Mouse (Mus musculus) retina, postnatal 1 day (tissue): ENCODE measurements at regions not wholly inside any gene's neighbourhood (a gene's known extent, or its start where the extent isn't known, plus 50 kb on each side); places are given as distances from the start of the nearest gene placed in this dataset.

ENCODE experiments used
- DNase-seq: peaks from one replicate; pipeline ENCODE4 v3.0.0-alpha.2; 2012

DNA sequence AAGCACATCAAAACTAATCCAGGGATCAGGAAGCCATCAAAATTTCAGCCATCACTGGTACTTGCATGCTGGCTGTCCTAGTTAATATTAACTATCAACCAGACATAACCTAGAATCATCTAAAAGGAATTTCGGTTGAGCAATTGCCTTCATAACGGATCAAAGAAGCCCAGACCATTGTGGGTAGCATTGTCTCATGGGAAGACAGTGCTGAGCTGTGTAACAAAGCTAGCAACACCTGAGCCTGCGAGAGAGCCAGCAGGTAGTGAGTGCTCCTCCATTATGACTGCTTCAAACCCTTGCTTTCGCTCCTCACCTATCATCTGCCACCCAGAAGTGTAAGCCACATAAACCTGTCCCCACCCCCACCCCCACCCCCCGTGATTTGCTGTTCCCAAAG lies 169.6 kb upstream of the Fat1 start:
- DNase-seq: no peak

DNA sequence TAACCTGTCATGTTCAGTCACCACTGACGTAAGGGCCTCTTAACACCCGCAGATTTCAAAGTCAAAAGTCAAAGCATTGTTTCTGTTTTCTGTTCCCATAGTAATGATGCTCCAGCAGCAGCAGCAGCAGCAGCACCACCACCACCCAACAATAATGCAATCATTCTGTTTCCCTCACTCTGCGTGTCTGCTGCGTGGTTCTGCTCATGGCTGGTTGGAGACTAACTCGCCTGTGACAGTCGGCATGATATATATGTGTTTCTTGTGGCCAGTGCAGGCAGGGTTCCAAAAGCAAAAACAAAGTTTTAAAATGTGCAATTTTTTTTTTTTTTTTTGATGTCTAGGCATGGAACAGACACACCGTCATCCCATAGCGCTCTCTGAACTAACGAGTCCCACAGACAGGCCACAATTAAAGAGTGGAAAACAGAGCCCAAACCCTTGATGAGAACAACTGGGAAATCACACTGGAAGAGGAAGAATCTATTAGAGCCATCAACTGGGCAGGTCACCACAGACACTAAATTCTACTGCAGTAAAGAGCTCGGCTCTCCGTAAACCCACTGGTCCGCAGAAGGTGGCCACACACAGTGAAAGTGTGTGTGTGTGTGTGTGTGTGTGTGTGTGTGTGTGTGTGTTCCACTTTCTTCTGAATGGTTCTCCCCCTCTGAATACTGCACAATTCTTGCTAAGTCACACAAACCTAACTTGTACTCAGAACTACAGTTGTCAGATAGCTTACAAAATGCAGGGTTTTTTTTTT lies 169.0 kb upstream of the Fat1 start:
- no peak for DNase-seq

DNA sequence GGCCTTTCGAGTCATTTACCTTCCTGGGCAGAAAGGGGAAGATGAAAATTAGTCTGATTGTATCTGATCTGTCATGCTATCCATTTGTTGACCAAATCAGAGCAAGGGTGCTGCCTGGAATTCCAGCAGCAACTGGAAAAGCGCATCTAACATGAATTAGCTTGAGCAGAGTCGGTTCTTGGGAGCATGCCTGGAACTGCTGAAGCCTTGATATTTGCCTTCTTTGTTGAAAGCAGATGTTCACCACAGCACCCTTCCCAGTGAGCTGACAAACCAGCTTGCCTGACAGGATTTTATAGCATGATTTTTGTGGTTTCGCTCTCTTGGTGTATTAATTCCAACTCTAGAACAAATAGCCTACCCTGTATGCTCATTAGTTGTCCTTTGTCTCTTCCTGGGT lies 168.0 kb upstream of the Fat1 start:
- no peak for DNase-seq

DNA sequence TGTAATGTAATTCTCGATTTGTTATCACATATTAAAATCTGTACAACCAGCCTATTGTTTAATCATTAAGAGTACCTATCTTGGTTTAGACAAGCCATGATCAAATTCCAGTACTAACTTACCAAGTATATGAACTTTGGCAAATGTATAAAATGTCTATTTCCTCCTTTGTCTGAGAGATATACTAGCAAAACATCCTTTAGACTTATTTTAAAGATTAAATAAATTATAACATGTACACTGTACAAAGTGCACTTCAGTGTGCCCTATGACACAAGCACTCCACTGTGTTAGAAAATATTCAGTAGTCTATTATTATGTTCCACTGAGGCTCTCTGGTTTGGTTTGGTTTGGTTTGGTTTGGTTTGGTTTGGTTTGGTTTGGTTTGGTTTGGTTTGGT lies 156.0 kb upstream of the Fat1 start:
- DNase-seq: no peak

DNA sequence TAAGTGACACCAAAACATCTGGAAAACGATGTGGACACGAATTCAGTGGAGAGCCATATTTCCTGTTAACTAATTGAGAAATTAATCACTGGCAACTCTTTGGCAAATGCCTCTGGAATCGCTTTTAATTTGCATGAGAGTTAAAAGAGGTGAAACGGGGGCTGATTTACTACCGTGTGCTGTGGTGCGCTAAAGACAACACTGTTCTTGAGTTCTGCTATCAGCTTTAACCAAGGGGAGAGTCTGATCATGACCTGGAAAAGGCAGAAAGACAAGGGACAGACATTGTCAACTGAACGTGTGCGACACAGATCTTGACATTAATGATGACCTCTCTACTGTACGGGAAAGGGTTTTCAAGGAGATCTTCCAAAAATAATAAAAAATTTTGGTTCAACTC lies 152.8 kb upstream of the Fat1 start:
- no peak for DNase-seq

DNA sequence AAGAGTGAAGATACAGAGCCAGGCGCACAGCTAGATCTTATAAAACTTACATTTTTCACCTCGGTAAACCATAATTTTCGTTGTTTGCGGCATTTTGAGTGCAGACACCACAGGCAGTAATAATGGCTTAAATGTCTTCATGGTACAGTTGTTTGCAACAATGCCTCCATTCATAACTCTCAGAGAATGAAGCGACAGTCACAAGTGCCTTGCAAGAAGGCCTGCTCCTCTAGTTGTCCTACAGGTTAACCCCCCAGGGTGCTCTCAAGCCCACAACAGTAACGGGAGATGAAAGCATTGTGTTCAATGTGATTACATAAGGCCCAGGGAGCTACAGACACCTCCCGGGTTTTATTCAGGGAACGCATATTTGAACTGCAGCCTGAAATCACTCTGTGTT lies 150.1 kb upstream of the Fat1 start:
- peak; percentile 84 for DNase-seq

DNA sequence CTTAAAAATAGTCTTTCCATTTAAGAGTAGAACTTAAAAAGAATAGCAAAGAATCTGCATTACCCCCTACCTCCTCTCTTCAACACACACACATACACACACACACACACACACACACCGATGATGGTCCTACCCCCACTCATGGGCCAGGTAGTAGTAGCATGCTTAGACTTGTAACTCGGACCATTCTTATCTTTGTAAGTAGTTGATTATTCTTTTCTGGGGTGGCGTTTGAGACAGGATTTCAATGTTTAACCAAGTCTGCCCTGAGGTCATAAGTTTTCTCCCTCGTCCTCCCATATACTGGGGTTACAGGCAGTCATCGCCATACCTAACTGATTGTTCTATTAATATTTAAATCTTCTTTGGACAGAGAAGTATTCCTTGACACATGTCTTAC lies 148.5 kb upstream of the Fat1 start:
- DNase-seq: no peak

DNA sequence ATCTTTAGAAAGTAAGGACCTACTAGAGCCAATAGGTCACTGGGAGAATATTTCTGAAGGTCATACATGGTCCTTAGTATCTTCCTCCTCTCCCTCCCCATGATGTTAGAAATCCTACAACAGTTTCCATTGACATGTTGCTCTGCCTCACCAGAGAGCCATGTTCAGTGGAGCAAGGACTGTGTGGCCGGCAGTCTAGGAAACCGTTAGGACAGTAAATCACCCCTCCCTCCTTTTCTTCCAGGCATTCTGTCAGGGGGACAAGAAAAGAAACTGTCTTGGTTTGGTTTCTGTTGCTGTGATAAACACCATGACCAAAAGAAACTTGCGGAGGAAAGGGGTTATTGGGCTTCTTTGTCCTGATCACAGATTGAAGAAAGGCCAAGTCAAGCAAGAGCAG lies 147.0 kb upstream of the Fat1 start:
- DNase-seq: no peak

DNA sequence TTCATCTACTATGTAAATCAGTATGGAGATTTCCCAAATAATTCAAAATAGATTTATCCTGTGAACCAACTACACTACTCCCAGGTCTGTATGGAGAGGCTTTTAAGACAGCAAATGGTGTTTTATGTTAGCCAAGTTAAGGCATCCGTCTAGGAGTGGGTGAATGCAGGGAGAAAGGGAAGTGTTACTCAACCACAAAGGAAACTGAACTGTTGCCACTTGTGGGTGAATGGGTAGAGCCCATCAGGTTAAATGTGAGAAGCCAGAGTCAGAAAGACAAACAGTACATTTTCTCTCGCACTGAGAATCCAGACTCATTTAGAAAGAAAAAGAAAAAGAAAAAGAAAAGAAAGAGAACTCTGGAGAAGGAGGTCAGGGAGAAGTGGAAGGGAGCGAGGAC lies 135.7 kb upstream of the Fat1 start:
- no peak for DNase-seq

DNA sequence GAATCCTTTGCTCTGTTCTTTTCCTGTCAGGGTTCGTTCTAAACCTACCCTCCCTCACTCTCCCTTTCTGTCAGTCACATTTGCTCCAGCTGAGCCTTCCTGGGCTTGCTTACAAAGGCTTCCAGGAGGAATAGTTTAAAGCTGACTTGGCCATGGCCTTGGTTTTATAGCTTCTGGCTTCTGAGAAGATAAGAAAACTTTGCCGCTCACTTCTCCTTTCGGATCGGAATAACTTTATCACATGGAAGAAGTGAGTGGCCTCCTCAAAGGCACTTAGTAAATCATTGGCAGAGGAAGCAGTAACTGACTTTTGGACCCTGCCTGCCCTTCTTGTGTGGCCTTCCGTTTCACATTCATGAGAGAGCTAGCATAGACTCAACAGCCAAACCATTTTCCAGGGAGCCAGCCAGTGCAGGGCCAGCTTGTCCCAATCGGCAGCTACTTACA lies 134.4 kb upstream of the Fat1 start:
- no peak for DNase-seq

DNA sequence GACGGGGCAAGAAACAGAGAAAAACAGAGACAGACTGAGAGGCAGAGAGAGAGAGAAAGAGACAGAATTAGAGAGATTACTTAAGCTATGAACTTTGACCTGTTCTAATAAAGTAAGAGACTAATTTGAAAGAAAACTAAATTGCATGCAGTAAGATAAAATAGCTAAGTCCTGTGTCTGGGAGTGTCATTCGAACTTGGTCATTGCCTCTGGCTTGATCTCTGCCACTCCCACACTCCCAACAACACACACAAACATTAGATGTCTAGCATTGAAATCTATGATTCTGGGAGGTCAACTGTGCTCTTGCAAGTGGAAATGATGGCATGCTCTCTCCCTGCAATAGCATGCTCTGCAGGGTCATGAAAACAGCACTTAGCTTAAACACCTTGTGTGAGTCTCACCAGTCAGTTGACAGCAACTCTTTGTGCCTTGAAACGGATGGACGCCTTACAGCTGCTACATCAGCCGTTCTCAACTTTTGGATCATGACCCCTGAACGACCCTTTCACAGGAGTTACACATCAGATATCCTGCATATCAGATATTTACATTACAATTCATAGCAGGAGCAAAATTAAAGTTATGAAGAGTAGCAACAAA lies 133.5 kb upstream of the Fat1 start:
- DNase-seq: no peak

DNA sequence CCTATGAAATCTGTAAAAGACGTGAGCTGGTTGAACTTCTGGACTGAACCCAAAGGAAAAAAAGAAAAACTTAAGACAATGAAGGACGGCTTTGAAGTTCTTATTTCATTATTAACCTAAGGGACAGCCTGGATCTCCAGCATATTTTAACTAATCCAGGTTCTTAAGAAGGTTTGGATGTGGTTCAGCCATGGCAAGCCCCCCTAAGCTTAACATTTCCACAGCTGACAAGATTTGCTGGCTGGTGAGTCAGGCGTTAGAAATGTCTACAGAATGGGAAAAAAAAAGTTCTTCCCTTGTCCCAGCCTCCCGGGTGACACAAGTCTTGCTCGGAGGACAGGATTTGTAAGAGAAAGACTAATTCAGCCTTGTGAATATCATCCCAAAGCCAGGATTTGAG lies 132.9 kb upstream of the Fat1 start:
- DNase-seq: no peak

DNA sequence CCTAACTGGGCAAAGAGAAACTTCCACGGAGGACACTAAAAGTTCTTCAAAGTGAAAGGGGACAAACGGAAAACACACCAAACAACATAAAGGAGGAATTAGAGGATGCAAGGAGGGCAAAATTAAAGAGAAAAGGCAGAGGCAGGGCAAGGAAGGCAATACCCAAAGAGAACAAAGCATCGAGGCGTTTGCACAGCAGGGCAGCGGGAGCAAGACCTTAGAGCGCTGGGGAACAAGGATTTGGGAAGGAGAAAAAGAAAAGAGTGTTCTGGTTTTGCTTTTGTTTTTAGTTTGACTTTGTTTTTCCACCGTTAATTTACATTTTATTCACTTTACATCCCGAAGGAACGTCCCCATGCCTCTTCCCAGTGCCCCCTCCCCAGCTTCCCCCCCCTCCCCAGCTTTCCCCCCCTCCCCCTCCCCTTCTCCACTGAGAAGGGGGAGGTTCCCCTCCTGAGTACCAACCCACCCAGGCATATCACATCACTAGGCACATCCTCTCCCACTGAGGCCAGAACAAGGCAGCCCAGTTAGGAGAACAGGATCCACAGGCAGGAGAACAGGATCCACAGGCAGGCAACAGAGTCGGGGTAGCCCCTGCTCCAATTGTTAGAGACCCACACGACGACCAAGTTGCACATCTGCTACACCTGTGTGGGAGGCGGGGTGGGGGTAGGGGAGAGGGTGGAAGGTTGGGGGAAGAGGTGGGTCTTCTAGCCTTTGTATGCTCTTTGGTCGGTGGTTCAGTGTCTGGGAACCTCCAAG lies 130.7 kb upstream of the Fat1 start:
- DNase-seq: no peak

DNA sequence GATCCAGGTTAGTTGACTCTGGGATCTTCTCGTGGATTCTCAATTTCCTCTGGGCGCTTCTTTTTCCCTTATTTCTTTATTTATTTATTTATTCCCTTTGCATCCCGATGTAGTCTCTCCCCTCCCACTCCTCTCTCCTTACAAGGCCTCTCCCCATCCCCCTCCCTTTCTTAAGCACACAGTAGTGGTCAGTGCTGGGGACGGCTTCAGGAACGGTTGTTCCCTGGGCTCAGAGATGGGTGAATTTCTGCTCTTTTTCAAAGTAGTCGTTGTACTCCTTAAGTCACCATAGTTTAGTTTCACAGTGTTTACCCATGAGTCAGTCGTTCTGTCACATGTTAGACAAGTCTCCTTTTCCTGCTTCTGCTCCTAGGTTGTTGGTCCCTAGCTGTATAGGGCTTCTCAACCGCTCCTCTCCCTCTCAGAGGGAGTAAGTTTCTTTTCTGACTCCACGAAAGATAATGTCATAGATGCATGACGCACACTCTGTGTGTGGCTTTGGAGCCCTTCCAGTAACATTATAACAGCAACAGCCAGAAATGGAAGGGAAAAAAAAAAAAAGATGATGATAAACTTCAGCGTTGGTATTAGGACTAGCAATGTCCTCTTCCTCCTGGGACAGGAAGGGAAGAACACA lies 129.9 kb upstream of the Fat1 start:
- DNase-seq: no peak

DNA sequence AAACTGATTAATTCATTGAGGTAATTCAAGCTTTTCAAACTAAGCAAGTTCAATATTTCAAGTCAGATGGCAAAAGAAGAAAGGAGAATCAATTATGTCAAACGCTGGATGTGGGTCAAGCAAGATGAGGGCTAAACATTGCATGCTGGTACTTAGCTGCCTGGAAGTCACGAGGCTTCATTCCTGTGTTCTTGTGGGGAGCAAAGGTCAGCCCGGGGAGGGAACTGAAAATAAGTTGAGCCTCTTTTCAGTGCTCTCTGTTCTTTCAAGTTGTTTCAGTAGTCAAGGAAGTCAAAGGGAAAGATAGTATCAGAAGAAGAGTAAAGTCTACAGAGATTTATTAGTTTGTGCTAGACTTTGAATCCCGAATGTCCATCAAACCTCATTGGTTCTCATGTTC lies 122.9 kb upstream of the Fat1 start:
- no peak for DNase-seq

DNA sequence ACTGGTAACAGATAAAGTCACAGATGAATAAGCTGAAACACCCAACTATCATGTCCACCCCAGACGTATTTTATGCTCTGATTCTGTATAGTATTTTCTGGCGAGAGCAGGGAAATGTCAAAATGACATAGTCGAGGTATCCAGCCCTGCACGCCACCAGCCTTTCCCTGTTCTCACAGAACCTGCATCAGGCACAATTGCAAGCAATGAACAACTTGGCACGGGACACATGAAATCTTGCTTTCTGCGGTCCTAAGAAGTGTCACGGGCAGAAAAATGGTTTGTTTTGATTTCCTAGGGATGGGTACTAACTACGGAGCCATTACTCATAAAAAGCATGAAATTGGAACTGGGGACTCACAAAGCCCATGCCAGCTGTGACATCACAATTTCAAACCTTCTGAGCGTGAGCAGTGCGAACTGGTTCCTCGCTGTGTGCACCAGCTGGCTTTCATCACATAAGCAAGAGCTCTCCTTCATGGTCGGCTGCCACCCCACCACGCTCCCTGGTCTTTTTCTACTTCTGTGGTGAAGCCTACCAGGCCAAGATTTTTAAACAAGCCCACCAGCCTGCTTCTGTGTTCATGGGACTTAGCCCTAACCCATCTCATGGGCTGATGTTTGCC lies 117.6 kb upstream of the Fat1 start:
- no peak for DNase-seq

DNA sequence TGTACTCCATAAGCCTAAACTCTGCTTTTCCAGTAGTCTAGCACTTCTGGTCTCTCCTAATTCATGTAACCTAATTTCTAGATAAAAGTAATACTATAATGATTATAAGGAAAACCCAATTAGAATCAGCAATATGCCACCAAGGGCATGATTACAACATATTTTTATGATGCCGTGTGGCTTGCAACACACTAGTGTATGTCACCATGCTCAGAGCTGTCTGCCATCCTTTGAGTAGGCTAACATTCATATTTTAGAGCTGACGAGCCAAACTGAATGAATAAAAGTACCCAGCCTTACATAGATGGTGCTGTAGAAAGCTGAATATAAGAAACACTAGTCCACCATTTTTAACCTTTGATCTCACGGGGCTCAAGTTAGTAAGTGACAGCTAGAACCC lies 116.0 kb upstream of the Fat1 start:
- no peak for DNase-seq

DNA sequence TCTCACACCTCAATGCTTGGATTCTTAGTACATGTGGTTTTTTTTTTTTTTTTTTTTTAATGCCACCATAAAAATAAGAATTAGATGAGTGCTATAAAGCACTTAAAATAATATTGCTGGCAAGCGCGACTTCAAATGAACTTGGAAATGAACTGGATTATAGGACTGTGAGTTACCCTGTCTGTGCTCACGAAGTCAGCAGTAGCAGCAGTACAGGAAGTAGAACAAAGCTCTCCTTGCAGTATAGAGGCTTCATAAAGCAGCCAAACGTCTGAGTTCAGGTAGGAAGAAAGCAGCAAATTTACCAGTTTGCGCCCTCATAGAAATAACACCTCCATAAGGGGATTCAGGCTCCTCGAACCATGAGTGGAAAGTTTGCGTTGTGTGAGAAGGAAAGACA lies 115.6 kb upstream of the Fat1 start:
- DNase-seq: no peak

DNA sequence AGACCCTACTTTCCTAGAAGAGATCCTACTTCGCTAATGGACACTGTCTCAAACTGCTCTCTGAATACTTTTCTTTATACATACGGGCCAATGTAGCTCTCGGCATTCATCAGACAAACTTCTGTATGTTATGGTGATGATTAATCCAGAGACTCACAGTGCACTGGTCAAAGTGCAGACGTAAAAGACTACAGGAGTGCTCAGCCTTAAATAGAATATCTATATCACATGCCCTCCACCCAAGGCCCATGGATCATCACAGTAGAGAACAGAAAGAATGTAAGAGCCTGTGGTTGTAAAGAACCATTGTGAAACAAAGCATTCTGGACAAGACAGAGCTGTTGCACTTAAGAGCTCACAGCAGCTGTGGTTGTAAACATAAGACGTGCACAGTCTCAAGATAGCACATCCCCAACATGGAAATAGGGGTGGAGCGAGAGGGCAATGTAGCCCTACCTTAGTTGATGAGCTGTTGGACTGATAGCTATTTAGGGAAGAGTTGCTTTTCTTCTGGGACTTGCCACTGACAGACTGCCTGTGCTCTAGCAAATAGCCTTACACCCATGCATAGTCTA lies 110.0 kb upstream of the Fat1 start:
- no peak for DNase-seq

DNA sequence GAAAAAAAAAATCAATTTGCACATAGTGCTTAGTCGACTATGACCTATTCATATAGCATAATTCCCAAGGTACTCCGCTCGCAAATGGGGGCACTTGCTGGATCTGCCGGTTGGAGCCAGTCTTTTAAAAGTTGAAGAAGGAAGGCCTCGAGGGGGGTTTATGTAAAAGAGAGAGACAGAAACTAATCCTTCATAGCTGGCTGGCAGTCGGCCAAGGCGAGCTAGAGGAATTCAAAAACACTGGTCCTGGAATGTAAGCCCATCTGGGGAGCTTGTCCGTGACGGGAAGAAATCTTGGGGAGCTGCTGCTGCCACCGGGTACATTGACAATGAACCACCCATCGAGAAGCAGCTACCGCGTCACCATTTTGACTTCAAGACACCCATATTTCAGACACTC lies 108.3 kb upstream of the Fat1 start:
- DNase-seq: peak; percentile 82

DNA sequence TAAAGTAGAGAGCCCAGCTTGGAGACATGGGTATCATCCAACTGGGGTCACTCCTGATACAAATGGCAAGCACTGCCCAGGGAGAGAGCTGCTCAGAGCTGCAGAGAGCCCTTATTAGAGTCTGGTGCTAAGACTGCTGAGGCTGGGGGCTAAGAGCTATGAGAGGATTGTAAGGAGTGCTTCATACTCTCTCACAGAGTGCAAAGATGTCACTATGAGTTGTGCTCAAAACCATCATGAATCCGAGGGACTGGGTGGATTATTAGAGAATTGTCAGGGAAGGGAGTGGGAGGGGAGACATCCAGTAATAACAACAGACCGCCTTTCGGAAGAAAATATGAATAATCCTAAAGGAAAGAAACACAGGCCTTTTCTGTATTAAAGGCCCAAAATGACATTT lies 107.2 kb upstream of the Fat1 start:
- DNase-seq: peak; percentile 69

DNA sequence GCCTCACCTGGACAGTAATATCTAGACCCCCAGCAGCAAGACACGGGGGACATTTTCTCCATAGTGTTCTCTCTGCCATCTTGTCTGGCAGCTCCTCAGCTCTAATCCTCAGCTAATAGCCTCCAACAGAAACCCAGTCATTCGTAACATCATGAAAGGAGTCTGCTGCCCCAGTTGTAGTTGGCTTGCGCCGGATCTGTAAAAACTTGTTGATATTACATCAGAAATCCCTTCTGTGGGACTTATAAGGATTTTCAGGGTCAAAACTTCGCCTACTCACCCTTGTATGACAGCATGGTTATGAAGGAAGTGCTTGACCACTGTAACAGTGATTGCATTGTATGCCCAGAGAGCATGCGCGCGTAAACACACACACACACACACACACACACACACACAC lies 96.8 kb upstream of the Fat1 start:
- DNase-seq: peak; percentile 61
